8 mouse cellular contexts compared by ENCODE assay signal in the genomic region with DNA sequence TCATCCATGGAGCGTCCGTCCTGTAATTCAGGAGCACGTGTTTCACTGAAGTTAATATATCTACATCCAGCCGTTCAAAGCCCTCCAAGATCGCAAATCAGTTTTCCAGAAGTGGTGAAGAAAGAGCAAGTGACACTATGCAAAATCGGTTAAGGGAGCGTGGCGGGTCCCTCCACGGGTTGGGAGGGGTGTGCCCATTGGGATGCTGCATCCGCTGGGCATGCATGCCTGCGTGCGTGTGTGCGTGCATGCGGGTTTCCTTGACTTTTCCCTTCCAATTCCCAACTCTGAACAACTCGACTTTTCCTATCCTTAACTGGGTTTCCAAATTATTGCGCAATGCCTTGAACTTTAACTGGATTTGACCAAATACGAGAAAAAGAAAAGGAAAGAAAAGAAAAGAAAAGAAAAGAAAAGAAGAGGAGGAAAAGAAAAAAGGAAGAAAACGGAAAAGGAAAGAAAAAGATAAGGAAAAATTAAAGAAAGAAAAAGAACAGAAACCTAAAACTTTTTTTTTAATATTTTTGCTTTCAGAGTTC. TPM values are rescaled to one million over a fixed set of nuclear protein-coding genes. Genes with fewer than 3 reads are reported as not detected.
DNase-seq lines count a peak whose midpoint lies in the region; ATAC-seq lines count a peak whose summit lies in the region.

No protein-coding gene starts in this region.

- H3K27ac ChIP-seq in forebrain, embryonic 13.5 days, result no peak overlapping the region
- peak overlapping the region; percentile 81 for H3K27ac ChIP-seq in limb, embryonic 11.5 days (replicated peaks; ENCODE audit: low read depth, low read length)
- no peak overlapping the region for H3K27ac ChIP-seq in neural tube, embryonic 13.5 days (replicated peaks)

- H3K9me3 ChIP-seq in forebrain, embryonic 13.5 days (replicated peaks), result no peaks in the 10 kb centered on the region
- H3K9me3 ChIP-seq in limb, embryonic 11.5 days (ENCODE audit: control insufficient read depth, low read length), result no peaks in the 10 kb centered on the region
- H3K9me3 ChIP-seq in neural tube, embryonic 13.5 days, result no peaks in the 10 kb centered on the region

- DNase-seq in kidney, postnatal 14 days, result peak; percentile 1
- no peak for DNase-seq in kidney, adult 9 months
- peak; percentile 60 for DNase-seq in limb, embryonic 11.5 days (ENCODE audit: low spot score)
- DNase-seq in layer of hippocampus, adult 18-20 months (ENCODE audit: low spot score in 2 of 2), result no peak
- no peak for DNase-seq in thymus, postnatal 10 days (ENCODE audit: low spot score in 2 of 2)
- no peak for DNase-seq in adrenal gland, postnatal 36 days

- WGBS in forebrain, embryonic 13.5 days, result 6% methylated on average over 18 of the region's 18 CpGs
- 4% methylated on average over 18 of the region's 18 CpGs for WGBS in limb, embryonic 11.5 days
- WGBS in neural tube, embryonic 13.5 days, result 4% methylated on average over 18 of the region's 18 CpGs

- peaks cover 16% of the 10 kb centered on the region for H3K4me1 ChIP-seq in forebrain, embryonic 13.5 days
- H3K4me1 ChIP-seq in limb, embryonic 11.5 days (ENCODE audit: control insufficient read depth, insufficient read depth, low read length), result peaks cover 13% of the 10 kb centered on the region
- peaks cover 20% of the 10 kb centered on the region for H3K4me1 ChIP-seq in neural tube, embryonic 13.5 days (replicated peaks)

- no peak overlapping the region for H3K9ac ChIP-seq in forebrain, embryonic 13.5 days
- peak overlapping the region; percentile 77 for H3K9ac ChIP-seq in limb, embryonic 11.5 days (ENCODE audit: low read length)
- H3K9ac ChIP-seq in neural tube, embryonic 13.5 days, result peak overlapping the region; percentile 66

- ATAC-seq in forebrain, embryonic 13.5 days, result peak; percentile 37
- no peak for ATAC-seq in limb, embryonic 11.5 days (ENCODE audit: insufficient number of reproducible peaks, low FRiP score, low TSS enrichment, low read depth)
- peak; percentile 82 for ATAC-seq in neural tube, embryonic 13.5 days (ENCODE audit: low read depth)

- peak overlapping the region; percentile 92 for H3K4me2 ChIP-seq in forebrain, embryonic 13.5 days
- H3K4me2 ChIP-seq in limb, embryonic 11.5 days (ENCODE audit: low read depth, severe bottlenecking), result peak overlapping the region; percentile 60
- H3K4me2 ChIP-seq in neural tube, embryonic 13.5 days, result peak overlapping the region; percentile 84

- H3K4me3 ChIP-seq in forebrain, embryonic 13.5 days, result peak overlapping the region; percentile 44
- H3K4me3 ChIP-seq in limb, embryonic 11.5 days (ENCODE audit: low read depth, low read length), result peak overlapping the region; percentile 57
- H3K4me3 ChIP-seq in neural tube, embryonic 13.5 days, result peak overlapping the region; percentile 47

- peaks cover 51% of the 10 kb centered on the region for H3K27me3 ChIP-seq in forebrain, embryonic 13.5 days
- no peaks in the 10 kb centered on the region for H3K27me3 ChIP-seq in limb, embryonic 11.5 days (ENCODE audit: control insufficient read depth, insufficient read depth, low read length)
- peaks cover 71% of the 10 kb centered on the region for H3K27me3 ChIP-seq in neural tube, embryonic 13.5 days

- no peaks in the 10 kb centered on the region for H3K36me3 ChIP-seq in forebrain, embryonic 13.5 days (ENCODE audit: poor library complexity, severe bottlenecking)
- no peaks in the 10 kb centered on the region for H3K36me3 ChIP-seq in limb, embryonic 11.5 days (ENCODE audit: control insufficient read depth, insufficient read depth, low read length)
- no peaks in the 10 kb centered on the region for H3K36me3 ChIP-seq in neural tube, embryonic 13.5 days

RNA-seq across cellular contexts. Expression of gene Meox2, which starts 1.2 kb away (rescaled TPM):
- 0.24 and 0.27 TPM in 2 replicates for polyA plus RNA-seq in forebrain, embryonic 13.5 days (2015; fragmentation: Nextera tagmentation; extraction: Ambion mirVana)
- polyA plus RNA-seq in limb, embryonic 11.5 days (2014; fragmentation: Nextera tagmentation; extraction: Ambion mirVana), result 64.4 and 69.9 TPM in 2 replicates
- polyA plus RNA-seq in neural tube, embryonic 13.5 days (2015; fragmentation: Nextera tagmentation; extraction: Ambion mirVana), result 4.0 and 4.3 TPM in 2 replicates
- not detected for total RNA-seq in layer of hippocampus, adult 18-20 months (2021)
- 1 to 10 TPM; 1.5 to 1.9 TPM for total RNA-seq in adrenal gland, postnatal 36 days (2021)

Comparison
In these comparisons a context has a peak if more than half of its experiments do, and no peak if none do; other contexts are left out.
1. DNase-seq: peak in kidney, postnatal 14 days (single experiment) and limb, embryonic 11.5 days (single experiment); none in kidney, adult 9 months (single experiment), layer of hippocampus, adult 18-20 months (0 of 2), thymus, postnatal 10 days (0 of 2) and adrenal gland, postnatal 36 days (0 of 2).
2. RNA of gene Meox2, which starts 1.2 kb away (polyA plus RNA-seq): 64.4 to 69.9 TPM in limb, embryonic 11.5 days; 4.0 to 4.3 TPM in neural tube, embryonic 13.5 days and 0.24 to 0.27 TPM in forebrain, embryonic 13.5 days; every median in the first group is over 10 times any median in the second.
3. Peak in every context shown above with its lines, with median percentiles within 50 percentile points of each other: H3K4me2 ChIP-seq and H3K4me3 ChIP-seq.